Mouse (Mus musculus) ES-Bruce4 (cell line): ENCODE data around the gene Slc29a3.

Experiments used
- CTCF ChIP-seq: IDR thresholded peaks from one replicate; pipeline ENCODE4 v1.8.1; 2011; ENCODE audit warnings: low read depth, low read length
- POLR2A ChIP-seq: IDR thresholded peaks from one replicate; pipeline ENCODE4 v1.8.1; 2011; ENCODE audit warnings: low read length; ENCODE audit not compliant: insufficient read depth

DNA sequence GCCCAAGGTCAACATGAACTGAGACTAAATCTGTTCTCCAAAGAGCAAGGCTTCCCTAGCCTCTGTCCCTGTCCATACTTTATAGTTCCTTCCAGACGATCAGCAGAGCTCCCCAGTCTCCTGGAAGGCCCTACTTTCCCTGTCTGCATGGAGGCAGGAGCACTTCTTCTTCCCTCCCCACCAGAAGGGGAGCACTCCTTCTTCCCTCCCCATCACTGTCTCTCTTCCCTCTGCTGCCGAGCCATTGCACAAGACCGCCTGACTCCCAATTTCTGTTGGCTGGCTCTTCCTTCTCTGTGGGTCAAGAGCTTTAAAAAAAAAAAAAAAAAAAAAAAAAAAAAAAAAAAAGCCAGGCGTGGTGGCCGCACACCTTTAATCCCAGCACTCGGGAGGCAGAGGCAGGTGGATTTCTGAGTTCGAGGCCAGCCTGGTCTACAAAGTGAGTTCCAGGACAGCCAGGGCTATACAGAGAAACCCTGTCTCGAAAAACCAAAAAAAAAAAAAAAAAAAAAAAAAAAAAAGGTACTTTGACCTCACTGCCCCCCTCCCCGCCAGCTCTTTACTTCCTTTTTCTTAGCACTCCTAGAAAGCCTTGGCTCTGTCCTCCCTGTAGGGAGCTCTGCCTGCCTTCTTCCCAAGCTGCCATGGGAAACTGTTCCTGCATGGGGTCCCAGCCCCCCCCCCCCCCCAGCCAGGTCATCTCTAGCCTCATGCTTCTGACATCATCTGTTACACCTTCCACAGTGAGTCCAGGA, 14.5 kb downstream of the Slc29a3 start:
- TF ChIP-seq CTCF (no peak), POLR2A (no peak)
